In the genomic region with DNA sequence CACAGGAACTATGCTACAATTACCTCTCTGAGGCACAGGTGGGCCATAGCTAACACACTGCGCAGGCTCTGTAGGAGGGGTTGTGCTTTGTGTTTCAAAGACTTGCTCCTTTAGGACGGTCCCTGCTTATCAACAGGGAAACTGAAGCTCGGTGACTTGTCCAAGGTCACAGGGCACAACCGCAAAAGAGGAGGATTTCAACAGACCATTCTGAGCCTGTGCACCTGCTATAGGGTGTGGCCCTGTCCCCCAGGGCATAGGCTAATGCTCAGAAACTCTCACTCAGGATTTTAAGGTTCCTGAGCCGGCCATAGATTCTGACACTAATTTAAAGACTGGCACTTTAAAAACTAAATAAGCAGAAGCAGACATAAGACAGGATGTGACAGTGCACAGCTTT, we compare ENCODE assay signal across 10 mouse cellular contexts.
"Had no signal": no experiment of that assay in that cellular context is flagged by ENCODE, and none has a peak within 500 bp of the region (broad histone marks: within the 10 kb centered on the region; RNA-seq: fewer than 3 reads in every experiment).

No protein-coding gene starts in this region.

- H3K27me3 ChIP-seq: kidney, embryonic 15.5 days; midbrain, embryonic 13.5 days had no signal

- H3K27ac ChIP-seq: kidney, embryonic 15.5 days; left cerebral cortex, adult 2 months; limb, embryonic 10.5 days; liver, embryonic 14.5 days; midbrain, embryonic 13.5 days; stomach, postnatal 0 days had no signal

- H3K4me3 ChIP-seq: kidney, embryonic 15.5 days; left cerebral cortex, adult 2 months; limb, embryonic 10.5 days; midbrain, embryonic 13.5 days had no signal

- ATAC-seq: midbrain, embryonic 13.5 days had no signal

- DNase-seq: kidney, postnatal 25 days; lung, adult 2 months; lung, postnatal 36 days; thymus, postnatal 4 days had no signal

- H3K9ac ChIP-seq: kidney, embryonic 15.5 days; liver, embryonic 14.5 days; midbrain, embryonic 13.5 days had no signal

- H3K9me3 ChIP-seq: kidney, embryonic 15.5 days; limb, embryonic 10.5 days; midbrain, embryonic 13.5 days had no signal

- H3K4me2 ChIP-seq: kidney, embryonic 15.5 days; midbrain, embryonic 13.5 days had no signal

- H3K4me1 ChIP-seq: kidney, embryonic 15.5 days had no signal
